Mouse (Mus musculus) lung, adult 2 months (tissue): ENCODE measurements around the gene Slc30a7. TPM values are rescaled to one million over a fixed set of nuclear protein-coding genes. Genes with fewer than 3 reads are reported as not detected.

ENCODE experiments used
- DNase-seq: peaks from one replicate; pipeline ENCODE4 v3.0.0; 2022
- H3K4me1 ChIP-seq: fragments of 200-500 bp; 2 replicates; pipeline ENCODE4 v1.6.1; 2011; ENCODE audit warnings: low read length; ENCODE audit not compliant: control insufficient read depth, insufficient read depth
- H3K4me3 ChIP-seq: fragments of 200-500 bp; replicated peaks from 2 replicates; pipeline ENCODE3; 2011; ENCODE audit warnings: low read depth, mild to moderate bottlenecking, control low read depth, low read length; ENCODE audit errors: extremely low read depth
- CTCF ChIP-seq: fragments of 200-500 bp; IDR thresholded peaks from 2 replicates; pipeline ENCODE4 v1.5.1; 2011; ENCODE audit warnings: mild to moderate bottlenecking, low read length, control low read depth; ENCODE audit not compliant: insufficient read depth
- POLR2A ChIP-seq: fragments of 200-500 bp; IDR thresholded peaks from 2 replicates; pipeline ENCODE4 v1.6.1; 2011; ENCODE audit warnings: low read depth, mild to moderate bottlenecking, control low read depth, low read length, borderline replicate concordance; ENCODE audit errors: extremely low read depth
- WGBS: fragments of 180-500 bp; shearing (Covaris S2); methylation state at CpG from one replicate; pipeline ENCODE4 v1.1.7; 2018; 5-methylcytosine and 5-hydroxymethylcytosine counted together
- polyA plus RNA-seq: library from polyadenylated mRNA; depleted of rRNA; stranded (reverse); fragments of >200 nt; gene quantifications from 2 replicates; pipeline ENCODE4 v1.2.3, GENCODE M21; 2012; rRNA removed

Slc30a7 gene
- 11.5 and 16.2 TPM in 2 replicates for polyA plus RNA-seq

- Histone ChIP-seq H3K4me1 (no peaks in the 10 kb centered on the region; the same call in 1 of the 2 replicates), H3K4me3 (peak within 1 kb of the TSS; percentile 94)
- under 1% methylated on average over 67 of the region's 67 CpGs for WGBS
- TF ChIP-seq CTCF (no peak), POLR2A (peak; percentile 73; the same call in 1 of the 2 replicates)
- DNase-seq, result peak; percentile 80
Observed at GRCm38 (mm10) chr3:116006978-116007940, at the start of gene Slc30a7, which contains the start of gene Extl2. Gene Slc30a7, minus strand, starts transcription at chr3:116007406. Gene Extl2, plus strand, starts transcription at chr3:116007462.

GRCm38 (mm10) chr3:116047034-116047433, 39.8 kb upstream of the Slc30a7 start:
- TF ChIP-seq CTCF, result no peak
- no peak for TF ChIP-seq POLR2A
- 66% methylated on average over 5 of the region's 5 CpGs for WGBS
- Histone ChIP-seq H3K4me1 (no peaks in the 10 kb centered on the region), H3K4me3 (no peak overlapping the region)
- DNase-seq, result no peak

DNA sequence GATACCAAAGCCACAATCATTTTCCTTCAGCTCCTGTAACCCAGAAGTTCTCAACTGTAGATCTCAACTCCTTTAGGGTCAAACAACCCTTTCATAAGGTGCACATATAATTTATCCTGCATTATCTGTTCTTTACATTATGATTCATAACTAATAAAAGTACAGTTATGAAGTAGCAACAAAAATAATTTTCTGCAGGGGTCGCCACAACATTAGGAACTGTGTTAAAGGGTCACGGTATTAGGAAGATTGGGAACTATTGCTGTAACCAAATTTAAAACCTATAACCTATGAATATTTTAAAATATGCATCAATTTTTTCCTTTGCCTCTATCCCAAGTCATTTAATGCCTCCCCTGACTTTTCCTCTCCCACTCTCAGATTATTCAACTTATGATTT, 38.8 kb upstream of the Slc30a7 start:
- no peaks in the 10 kb centered on the region for H3K4me1 ChIP-seq
- H3K4me3 ChIP-seq, result no peak overlapping the region
- no peak for DNase-seq
- 69% methylated on average over 2 of the region's 2 CpGs for WGBS
- no peak for TF ChIP-seq CTCF
- TF ChIP-seq POLR2A, result no peak

DNA sequence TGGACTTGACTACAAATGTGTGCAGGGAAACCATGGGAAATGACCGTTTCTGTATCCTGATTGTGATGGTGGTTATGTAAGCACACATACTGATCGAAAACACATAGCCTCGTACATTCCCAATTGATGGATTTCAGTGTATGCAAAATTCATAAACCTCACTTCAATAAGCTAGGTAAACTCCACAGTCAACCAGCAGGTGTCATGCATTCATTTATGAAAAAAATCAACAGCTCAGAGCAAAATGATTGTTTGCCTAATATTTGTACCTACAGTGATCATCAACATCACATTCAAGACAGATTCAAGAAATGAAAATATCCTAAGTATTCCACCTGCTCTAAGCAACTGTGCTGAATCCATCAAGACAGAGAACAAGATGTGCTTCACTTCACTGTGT, 33.6 kb upstream of the Slc30a7 start:
- no peak for TF ChIP-seq POLR2A
- peak; percentile 16; the same call in 1 of the 2 replicates for TF ChIP-seq CTCF
- Histone ChIP-seq H3K4me1 (no peaks in the 10 kb centered on the region), H3K4me3 (no peak overlapping the region)
- 79% methylated on average over 3 of the region's 3 CpGs for WGBS
- DNase-seq, result no peak

DNA sequence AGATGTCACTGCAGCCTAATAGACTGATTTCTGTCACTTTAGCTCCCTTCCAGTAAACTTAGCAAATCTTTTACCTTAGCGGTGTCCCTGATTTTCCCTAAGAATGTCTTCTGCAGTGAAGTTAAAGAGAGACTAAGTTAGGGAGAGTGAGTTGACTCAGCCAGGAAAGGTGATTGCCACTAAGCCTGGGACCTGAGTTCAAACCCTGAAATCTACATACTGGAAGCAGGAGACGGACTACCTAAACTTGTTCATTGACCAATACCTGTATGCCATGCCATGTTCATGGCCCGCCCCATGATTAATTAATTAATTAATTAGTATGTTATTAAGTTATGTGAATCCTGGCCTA, 26.6 kb upstream of the Slc30a7 start:
- H3K4me3 ChIP-seq, result no peak overlapping the region
- WGBS, result 57% methylated on average over 3 of the region's 3 CpGs
- TF ChIP-seq CTCF, result no peak
- no peak for TF ChIP-seq POLR2A
- no peak for DNase-seq
- no peaks in the 10 kb centered on the region; the same call in 1 of the 2 replicates for H3K4me1 ChIP-seq

DNA sequence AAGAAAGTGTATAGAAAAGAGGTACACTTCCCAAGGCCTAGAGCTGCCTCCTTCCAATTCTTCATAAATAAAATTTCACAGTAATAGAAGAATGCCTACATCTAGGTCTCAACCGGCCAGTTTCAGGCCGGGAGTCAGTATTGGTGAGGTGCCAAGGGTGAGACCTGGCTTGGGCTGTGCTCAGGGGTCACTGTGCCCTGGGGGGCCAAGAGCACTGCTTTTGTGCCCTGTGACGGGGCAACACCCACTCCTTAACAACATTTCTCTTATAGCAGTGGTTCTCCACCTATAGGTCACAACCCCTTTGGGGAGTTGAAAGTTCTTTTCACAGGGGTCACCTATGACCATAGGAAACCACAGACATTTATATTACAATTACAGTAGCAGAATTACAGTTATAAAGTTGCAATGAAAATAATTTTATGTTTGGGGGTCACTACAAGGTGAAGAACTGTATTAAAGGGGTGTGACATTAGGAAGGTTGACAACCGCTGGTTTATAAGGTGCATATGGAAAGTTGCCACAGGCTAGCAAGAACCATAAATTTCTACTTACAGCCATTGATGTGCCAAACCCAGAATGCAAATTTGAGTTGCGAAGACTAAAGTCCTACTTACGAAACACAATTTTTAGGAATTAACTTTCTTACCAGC, 26.1 kb upstream of the Slc30a7 start:
- 55% methylated on average over 6 of the region's 6 CpGs for WGBS
- DNase-seq, result no peak

DNA sequence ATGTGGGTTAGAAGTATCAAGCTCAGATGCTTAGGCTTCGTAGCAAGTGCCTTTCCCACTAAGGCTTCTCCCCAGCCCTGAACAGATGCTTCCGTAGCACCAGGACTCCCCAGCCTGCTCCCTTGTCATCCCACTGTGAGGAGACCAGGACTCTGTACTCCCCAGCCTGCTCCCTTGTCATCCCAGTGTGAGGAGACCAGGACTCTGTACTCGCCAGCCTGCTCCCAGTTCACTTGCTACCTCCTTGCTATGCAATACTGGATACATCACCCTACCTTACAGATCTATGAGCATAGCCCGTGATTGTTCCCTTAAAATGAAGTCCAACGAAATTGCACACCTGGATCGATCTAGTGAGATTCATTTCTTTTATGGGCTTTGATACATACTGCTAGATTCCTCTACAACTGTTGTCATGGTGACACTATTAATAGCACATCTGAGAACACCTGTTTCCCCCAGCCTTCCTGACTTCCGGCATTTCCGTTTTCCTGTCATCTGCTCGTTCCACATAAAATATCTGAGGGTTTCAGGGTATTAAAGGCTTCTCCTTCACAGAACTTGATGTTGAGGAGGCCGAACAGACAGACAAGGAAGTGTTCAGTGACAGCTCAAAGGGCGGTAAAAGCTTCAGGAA, 23.1 kb upstream of the Slc30a7 start:
- Histone ChIP-seq H3K4me1 (no peaks in the 10 kb centered on the region; the same call in 1 of the 2 replicates), H3K4me3 (no peak overlapping the region)
- WGBS, result 51% methylated on average over 11 of the region's 11 CpGs
- TF ChIP-seq CTCF (no peak), POLR2A (no peak)
- DNase-seq, result no peak

More for the DNA sequence above, 26.1 kb upstream of the Slc30a7 start:
- no peak overlapping the region for H3K4me3 ChIP-seq
- no peaks in the 10 kb centered on the region; the same call in 1 of the 2 replicates for H3K4me1 ChIP-seq
- TF ChIP-seq POLR2A (no peak), CTCF (peak; percentile 31; the same call in 1 of the 2 replicates)

GRCm38 (mm10) chr3:116026996-116027395, 19.8 kb upstream of the Slc30a7 start:
- WGBS, result 88% methylated on average over 20 of the region's 20 CpGs
- Histone ChIP-seq H3K4me1 (no peaks in the 10 kb centered on the region; the same call in 1 of the 2 replicates), H3K4me3 (no peak overlapping the region)
- no peak for TF ChIP-seq CTCF
- TF ChIP-seq POLR2A, result no peak
- DNase-seq, result no peak

DNA sequence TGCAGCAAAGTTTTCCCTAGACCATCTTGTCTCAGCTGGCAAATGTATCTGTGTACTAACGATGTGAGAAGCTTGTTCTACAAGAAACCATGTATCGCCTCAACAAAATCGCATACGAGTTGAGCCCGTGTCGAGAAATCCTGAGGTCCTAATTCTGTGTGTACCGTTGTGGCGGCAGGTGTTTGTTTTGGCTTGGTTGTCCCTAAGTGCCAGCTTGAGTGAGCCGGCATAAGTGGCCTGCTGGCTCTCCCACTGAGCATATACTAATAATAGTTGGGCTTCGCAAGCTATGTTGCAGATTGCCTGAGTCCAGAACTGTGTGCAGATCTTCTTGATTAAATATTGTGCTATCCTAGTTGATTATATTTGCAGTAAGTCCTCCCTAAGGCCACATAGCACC, 18.5 kb upstream of the Slc30a7 start:
- peak; percentile 12 for DNase-seq
- TF ChIP-seq CTCF (no peak), POLR2A (no peak)
- Histone ChIP-seq H3K4me1 (no peaks in the 10 kb centered on the region; the same call in 1 of the 2 replicates), H3K4me3 (no peak overlapping the region)
- 66% methylated on average over 10 of the region's 10 CpGs for WGBS
